Mouse (Mus musculus) activated CD4-positive, CD25-positive, alpha-beta regulatory T cell, adult 4 months (primary cell): ENCODE data around the gene Cyth1. TPM values are rescaled to one million over a fixed set of nuclear protein-coding genes. Genes with fewer than 3 reads are reported as not detected.
A peak's percentile ranks its signal among the peaks of the same experiment; 100 is the strongest.

Experiments used
- ATAC-seq: one replicate; pipeline ENCODE4 v1.8.0; 2017
- polyA plus RNA-seq, 2 experiments: library from polyadenylated mRNA; unstranded; fragments of 100-300 nt; shearing (Covaris generic); gene quantifications; one replicate each; pipeline ENCODE4 v1.2.1; 2017

The Cyth1 gene
- polyA plus RNA-seq, 2 experiments from 2014 or later: 50.1 to 73.2 TPM

- ATAC-seq: no peak
These were observed 145.0 kb downstream of the Cyth1 start for GRCm38 (mm10) chr11:118103383-118103782.

DNA sequence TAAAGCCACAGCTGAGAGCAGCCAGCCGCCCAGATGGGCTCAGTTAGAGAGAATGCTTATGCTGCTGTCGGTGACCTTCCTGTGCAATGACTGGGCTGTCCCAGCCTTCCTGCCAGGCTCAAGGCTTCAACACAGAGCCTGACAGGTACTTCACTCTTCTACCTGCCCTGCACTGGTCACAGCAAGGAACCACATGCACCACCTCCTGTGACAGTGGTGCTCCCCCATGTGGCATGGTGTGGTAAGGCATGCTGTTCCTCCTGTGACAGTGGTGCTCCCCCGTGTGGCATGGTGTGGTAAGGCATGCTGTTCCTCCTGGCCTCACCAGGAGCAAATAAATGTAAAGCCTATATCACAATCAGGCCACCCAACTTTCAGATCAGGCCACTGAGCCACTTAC lies 145.6 kb downstream of the Cyth1 start:
- peak; percentile 61 for ATAC-seq

GRCm38 (mm10) chr11:118101133-118101532 lies 147.3 kb downstream of the Cyth1 start:
- ATAC-seq: no peak

- ATAC-seq: no peak
These were observed 151.7 kb downstream of the Cyth1 start for GRCm38 (mm10) chr11:118096736-118097135.

- no peak for ATAC-seq
These were observed 153.4 kb downstream of the Cyth1 start for GRCm38 (mm10) chr11:118095004-118095403.

DNA sequence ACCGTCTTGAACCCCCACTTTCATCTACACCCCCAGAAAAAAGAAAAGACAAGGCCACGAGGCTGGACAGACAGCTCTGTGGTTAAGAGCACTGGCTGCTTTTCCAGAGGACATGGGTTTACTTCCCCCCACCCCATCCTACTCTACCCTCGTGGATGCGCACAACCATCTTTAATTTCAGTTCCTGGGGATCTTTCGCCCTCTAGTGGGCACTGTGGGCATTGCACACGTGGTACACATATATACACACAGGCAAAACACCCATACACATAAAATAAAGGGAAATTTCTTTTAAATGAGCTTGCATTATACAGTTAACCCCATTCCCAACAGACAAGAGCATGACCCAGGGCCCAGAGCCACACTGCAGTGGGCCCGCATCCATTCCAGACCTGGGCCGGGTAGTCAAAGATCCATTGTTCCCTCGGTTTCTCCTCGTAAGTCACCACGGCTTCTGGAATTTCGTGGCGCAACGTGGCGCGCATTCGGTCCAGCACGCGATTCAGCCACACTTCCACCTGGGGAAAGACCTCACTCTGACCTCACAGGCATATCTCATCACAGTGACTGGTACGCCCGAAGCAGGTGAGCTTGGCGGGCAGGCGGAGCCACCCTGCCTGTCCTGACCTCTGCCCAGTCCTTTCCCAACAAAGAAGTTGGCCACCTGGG lies 157.3 kb downstream of the Cyth1 start:
- no peak for ATAC-seq

DNA sequence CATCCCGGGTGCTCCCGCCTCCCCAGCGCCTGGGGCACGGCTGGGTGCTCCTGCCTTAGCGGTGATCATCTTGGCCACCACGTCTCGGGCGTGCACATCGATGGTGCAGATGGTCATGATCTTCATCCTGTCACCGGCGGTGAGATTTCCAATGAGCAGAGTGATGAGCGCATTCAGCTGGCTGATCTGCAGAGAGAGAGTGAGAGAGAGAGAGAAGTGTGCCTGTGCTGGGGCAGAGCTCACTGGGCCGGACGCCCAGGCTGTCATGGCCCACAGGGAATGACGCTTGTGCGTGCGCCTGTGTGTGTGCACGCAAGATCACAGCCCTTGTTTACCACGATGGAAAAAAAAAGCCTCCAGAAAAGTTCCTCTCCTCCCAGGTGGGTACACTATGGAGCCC lies 159.5 kb downstream of the Cyth1 start:
- ATAC-seq: no peak

GRCm38 (mm10) chr11:118085961-118086360 lies 162.4 kb downstream of the Cyth1 start:
- ATAC-seq: no peak

GRCm38 (mm10) chr11:118085176-118085575 lies 163.2 kb downstream of the Cyth1 start:
- ATAC-seq: no peak

DNA sequence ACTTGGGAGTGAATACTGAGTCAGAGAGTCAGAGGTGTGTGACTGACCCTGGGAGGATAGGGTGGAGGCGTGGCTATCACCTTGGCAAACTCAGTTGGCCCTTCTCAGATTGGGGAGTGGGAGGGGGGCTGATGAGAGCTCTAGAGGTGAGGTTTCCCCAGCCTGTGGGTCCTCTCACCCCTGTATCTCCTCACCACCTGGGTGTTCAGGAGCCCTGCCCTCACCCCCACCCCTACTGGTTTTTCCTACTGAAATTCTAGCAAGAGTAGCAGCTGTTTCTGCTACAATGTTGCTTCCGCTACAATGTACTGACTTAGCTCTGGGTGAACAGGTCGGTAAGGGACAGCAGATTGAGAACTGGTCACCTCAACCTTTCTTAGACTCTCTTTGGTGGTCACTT lies 164.1 kb downstream of the Cyth1 start:
- ATAC-seq: no peak

GRCm38 (mm10) chr11:118083811-118084210 lies 164.6 kb downstream of the Cyth1 start:
- ATAC-seq: no peak

- no peak for ATAC-seq
These were observed 166.1 kb downstream of the Cyth1 start for GRCm38 (mm10) chr11:118082294-118082693.

Other genes starting within 250 kb of the Cyth1 start
- under 1 TPM; 0.28 to 0.46 TPM for gene Dnah17, start 118.0 kb downstream of the Cyth1 start, polyA plus RNA-seq
- gene Usp36, start 41.7 kb upstream of the Cyth1 start, polyA plus RNA-seq: 10 to 100 TPM; 15.6 to 15.8 TPM
- under 1 TPM; 0.24 to 0.45 TPM for gene Cep295nl, start 93.9 kb upstream of the Cyth1 start, polyA plus RNA-seq
- gene Timp2, start 107.1 kb upstream of the Cyth1 start, polyA plus RNA-seq: 10 to 100 TPM; 10.2 to 11.2 TPM
- gene Lgals3bp, start 153.5 kb upstream of the Cyth1 start, polyA plus RNA-seq: 100 to 1,000 TPM in 1 of 2 experiments, 10 to 100 TPM in 1; 98.4 to 147 TPM
- gene Cant1, start 170.5 kb upstream of the Cyth1 start, polyA plus RNA-seq: 10 to 100 TPM; 21.3 to 23.3 TPM
- gene C1qtnf1, start 179.6 kb upstream of the Cyth1 start, polyA plus RNA-seq: not detected
- 1 to 10 TPM in 1 of 2 experiments, under 1 TPM in 1; 0.90 to 2.5 TPM for gene Engase, start 228.2 kb upstream of the Cyth1 start, polyA plus RNA-seq